Comparison of ENCODE assay signal across 11 mouse cellular contexts in genomic region chr11:65745707-65746333, GRCm38 (mm10). TPM values are rescaled to one million over a fixed set of nuclear protein-coding genes. Genes with fewer than 3 reads are reported as not detected.
A peak's percentile ranks its signal among the peaks of the same experiment; 100 is the strongest.
DNase-seq lines count a peak whose midpoint lies in the region; ATAC-seq and TF ChIP-seq lines count a peak whose summit lies in the region.
"Had no signal": no experiment of that assay in that cellular context is flagged by ENCODE, and none has a peak within 500 bp of the region (broad histone marks: within the 10 kb centered on the region; RNA-seq: fewer than 3 reads in every experiment).

No protein-coding gene starts in this region.

- ATAC-seq in hindbrain, postnatal 0 days = peak; percentile 74; the same call in 1 of the 2 replicates
- peak; percentile 92 for ATAC-seq in midbrain, embryonic 16.5 days

- TF ChIP-seq POLR2A in kidney, adult 2 months (IDR thresholded peaks at IDR 0.05; ENCODE audit: low read depth, low read length) = no peak

- intact Hi-C loops in gastrocnemius, postnatal 14 days (cut with DNase I; ENCODE audit: low total_unique reads) = no loop called here

- H3K4me2 ChIP-seq in hindbrain, postnatal 0 days (ENCODE audit: low read depth, low read length) = peak overlapping the region; percentile 37
- H3K4me2 ChIP-seq in midbrain, embryonic 16.5 days (ENCODE audit: low read length) = peak overlapping the region; percentile 42

- H3K4me3 ChIP-seq in kidney, adult 2 months (ENCODE audit: insufficient read depth, low read depth, low read length) = no peak overlapping the region
- no peak overlapping the region for H3K4me3 ChIP-seq in hindbrain, postnatal 0 days (ENCODE audit: low read length)
- H3K4me3 ChIP-seq in midbrain, embryonic 16.5 days (ENCODE audit: low read depth, low read length) = 0 out of 2 replicates have a peak overlapping the region, but pooled peaks have one; percentile 8
- H3K4me3 ChIP-seq: heart, embryonic 10.5 days had no signal

- H3K9me3 ChIP-seq in hindbrain, postnatal 0 days (ENCODE audit: low read length) = no peaks in the 10 kb centered on the region
- H3K9me3 ChIP-seq in midbrain, embryonic 16.5 days (replicated peaks; ENCODE audit: control insufficient read depth, low read length, poor library complexity, severe bottlenecking) = no peaks in the 10 kb centered on the region
- H3K9me3 ChIP-seq: G1E; heart, embryonic 10.5 days had no signal

- no peaks in the 10 kb centered on the region; the same call in 1 of the 2 replicates for H3K4me1 ChIP-seq in kidney, adult 2 months (ENCODE audit: control insufficient read depth, insufficient read depth, low read length)
- 0 out of 2 replicates have a peak, but pooled peaks cover 3% of the 10 kb centered on the region for H3K4me1 ChIP-seq in hindbrain, postnatal 0 days (ENCODE audit: insufficient read depth, low read length)
- peaks cover 16% of the 10 kb centered on the region for H3K4me1 ChIP-seq in midbrain, embryonic 16.5 days (ENCODE audit: control insufficient read depth, insufficient read depth, low read length)

- DNase-seq in kidney, adult 2 months = peak; percentile 38
- DNase-seq in kidney, adult 18-20 months = no peak
- DNase-seq in brain, embryonic 18.5 days (ENCODE audit: low read depth, low spot score) = peak; percentile 70
- peak; percentile 82 for DNase-seq in hindbrain, postnatal 0 days (ENCODE audit: low spot score)
- DNase-seq in liver = no peak
- DNase-seq in adrenal gland, adult 18-20 months (ENCODE audit: low spot score in 2 of 2) = no peak
- DNase-seq in gastrocnemius, postnatal 14 days = no peak

- H3K9ac ChIP-seq in hindbrain, postnatal 0 days (replicated peaks; ENCODE audit: low read length) = no peak overlapping the region
- peak overlapping the region; percentile 17; the same call in 1 of the 2 replicates for H3K9ac ChIP-seq in midbrain, embryonic 16.5 days (ENCODE audit: low read depth, low read length)

- 69% methylated on average over 8 of the region's 8 CpGs for WGBS in kidney, adult 2 months
- WGBS in hindbrain, postnatal 0 days = 53% methylated on average over 8 of the region's 8 CpGs
- 49% methylated on average over 8 of the region's 8 CpGs for WGBS in midbrain, embryonic 16.5 days

- no peak overlapping the region for H3K27ac ChIP-seq in kidney, adult 2 months (ENCODE audit: insufficient read depth, low read depth, low read length)
- peak overlapping the region; percentile 70 for H3K27ac ChIP-seq in hindbrain, postnatal 0 days
- H3K27ac ChIP-seq in midbrain, embryonic 16.5 days (ENCODE audit: low read length) = peak overlapping the region; percentile 82
- H3K27ac ChIP-seq: heart, embryonic 10.5 days; stomach, postnatal 0 days had no signal

- no peak for TF ChIP-seq CTCF in kidney, adult 2 months (conservative IDR thresholded peaks at IDR 0.05; ENCODE audit: insufficient read depth, insufficient read length, low read depth, low read length)
- TF ChIP-seq CTCF in hindbrain, postnatal 0 days (IDR thresholded peaks at IDR 0.05; ENCODE audit: low read depth) = no peak

- H3K36me3 ChIP-seq in kidney, adult 2 months (ENCODE audit: control insufficient read depth, insufficient read depth, low read length) = no peaks in the 10 kb centered on the region
- no peaks in the 10 kb centered on the region for H3K36me3 ChIP-seq in hindbrain, postnatal 0 days (ENCODE audit: insufficient read depth, low read length)
- no peaks in the 10 kb centered on the region for H3K36me3 ChIP-seq in midbrain, embryonic 16.5 days (ENCODE audit: control insufficient read depth, insufficient read depth, low read length)
- H3K36me3 ChIP-seq: heart, embryonic 10.5 days had no signal

- no peaks in the 10 kb centered on the region for H3K27me3 ChIP-seq in kidney, adult 2 months (replicated peaks; ENCODE audit: control insufficient read depth, insufficient read depth, low read length)
- no peaks in the 10 kb centered on the region for H3K27me3 ChIP-seq in hindbrain, postnatal 0 days (ENCODE audit: insufficient read depth, low read length)
- H3K27me3 ChIP-seq in midbrain, embryonic 16.5 days (ENCODE audit: control insufficient read depth, insufficient read depth, low read depth, low read length) = no peaks in the 10 kb centered on the region

RNA-seq across cellular contexts. Expression of gene Map2k4, which starts 42.3 kb away (rescaled TPM):
- polyA plus RNA-seq in kidney, adult 2 months (2012; rRNA removed) = 17.3 and 18.6 TPM in 2 replicates
- total RNA-seq in hindbrain, postnatal 0 days (2014; rRNA removed) = 116 and 127 TPM in 2 replicates
- polyA plus RNA-seq in hindbrain, postnatal 0 days (2015; fragmentation: Nextera tagmentation; extraction: Ambion mirVana) = 113 and 116 TPM in 2 replicates
- 95.8 and 109 TPM in 2 replicates for polyA plus RNA-seq in midbrain, embryonic 16.5 days (2015; fragmentation: Nextera tagmentation; extraction: Ambion mirVana)
- 10 to 100 TPM; 40.0 to 62.2 TPM for total RNA-seq in adrenal gland, adult 18-20 months (2021)
- 10 to 100 TPM; 54.9 to 56.0 TPM for total RNA-seq in gastrocnemius, postnatal 14 days (2021)

Comparison
In these comparisons a context has a peak if more than half of its experiments do, and no peak if none do; other contexts are left out.
1. DNase-seq: peak in kidney, adult 2 months (single experiment), brain, embryonic 18.5 days (single experiment) and hindbrain, postnatal 0 days (single experiment); none in kidney, adult 18-20 months (single experiment), liver (single experiment), adrenal gland, adult 18-20 months (0 of 2) and gastrocnemius, postnatal 14 days (single experiment).